Mouse (Mus musculus) forebrain, embryonic 13.5 days (tissue): ENCODE results near the gene Vmn1r4. TPM values are rescaled to one million over a fixed set of nuclear protein-coding genes. Genes with fewer than 3 reads are reported as not detected.

Experiments
- polyA plus RNA-seq: library from polyadenylated mRNA; unstranded; fragments of >200 nt; fragmentation: Nextera tagmentation; extraction: Ambion mirVana; gene quantifications from 2 replicates; pipeline ENCODE4 v1.2.1, GENCODE M21; 2015

Vmn1r4 gene
- polyA plus RNA-seq, 1 experiment from 2014 or later = 0.59 TPM

Other genes starting within 250 kb of the Vmn1r4 start
- 154 and 187 TPM in 2 replicates for gene Lsm5, start 219.3 kb upstream of the Vmn1r4 start, polyA plus RNA-seq
- 32.4 and 34.7 TPM in 2 replicates for gene Avl9, start 209.1 kb upstream of the Vmn1r4 start, polyA plus RNA-seq
- gene Kbtbd2, start 126.2 kb upstream of the Vmn1r4 start, polyA plus RNA-seq = 36.0 and 36.8 TPM in 2 replicates
- gene Fkbp9, start 92.0 kb upstream of the Vmn1r4 start, polyA plus RNA-seq = 24.4 and 27.7 TPM in 2 replicates
- gene Nt5c3, start 83 bp upstream of the Vmn1r4 start, polyA plus RNA-seq = 110 TPM in 2 replicates
- not detected in 2 replicates for gene Vmn1r5, start 46.3 kb downstream of the Vmn1r4 start, polyA plus RNA-seq
- gene Vmn1r6, start 73.2 kb downstream of the Vmn1r4 start, polyA plus RNA-seq = not detected in 2 replicates
- not detected in 2 replicates for gene Vmn1r7, start 101.3 kb downstream of the Vmn1r4 start, polyA plus RNA-seq
- gene Vmn1r8, start 108.3 kb downstream of the Vmn1r4 start, polyA plus RNA-seq = not detected in 2 replicates
- not detected in 2 replicates for gene Vmn1r9, start 142.8 kb downstream of the Vmn1r4 start, polyA plus RNA-seq
- gene Vmn1r10, start 185.4 kb downstream of the Vmn1r4 start, polyA plus RNA-seq = not detected in 2 replicates
- not detected in 2 replicates for gene Vmn1r11, start 209.4 kb downstream of the Vmn1r4 start, polyA plus RNA-seq
- not detected in 2 replicates for gene Vmn1r12, start 232.9 kb downstream of the Vmn1r4 start, polyA plus RNA-seq